Mouse (Mus musculus): ENCODE data around the gene Ttc21a.

The Ttc21a gene

DNA sequence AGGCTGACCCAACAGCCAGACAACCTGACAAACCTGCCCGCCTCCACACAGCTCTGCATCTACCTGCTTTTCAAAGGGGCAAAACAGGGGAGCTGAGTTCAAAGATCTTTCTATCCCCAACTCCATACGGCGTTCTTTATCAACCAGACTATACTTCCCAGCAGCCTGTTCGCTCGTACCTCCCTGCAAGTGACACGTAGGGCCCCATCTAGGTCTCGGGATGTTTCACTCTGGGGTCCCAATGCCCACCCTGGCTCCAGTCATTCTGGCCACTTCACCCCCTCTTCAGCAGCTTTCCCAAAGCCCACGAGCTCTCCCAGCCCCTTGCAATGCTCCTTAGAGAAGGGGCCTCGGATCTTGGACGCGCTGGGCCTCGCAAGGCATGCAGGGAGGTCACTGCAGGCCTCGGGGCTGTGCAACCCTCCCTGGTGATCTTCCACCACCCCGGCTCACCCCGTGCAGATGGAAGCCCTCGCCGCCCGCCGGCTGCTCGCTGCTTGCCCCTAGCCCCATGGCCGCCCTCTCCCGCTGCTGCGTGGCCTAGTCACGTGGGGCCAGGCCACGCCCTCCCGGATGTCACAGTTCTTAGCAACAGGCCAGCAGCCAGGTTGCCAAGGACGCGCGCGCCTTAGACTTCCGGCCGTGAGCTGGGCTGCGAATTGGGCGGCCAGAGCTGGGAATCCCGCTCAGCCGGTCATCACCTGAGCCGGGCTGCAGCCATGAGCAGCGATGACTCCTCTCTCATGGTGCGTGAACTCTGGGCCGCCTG lies at the start of gene Ttc21a, which contains the start of gene Gorasp1:
Gene Ttc21a (plus strand): TSS at position 602 of the 769 bp plus-strand sequence.
Gene Gorasp1 (minus strand): TSS at position 561 of the 769 bp plus-strand sequence.
- peak; percentile 95 for DNase-seq (ENCODE audit: extremely low spot score, low spot score)

DNA sequence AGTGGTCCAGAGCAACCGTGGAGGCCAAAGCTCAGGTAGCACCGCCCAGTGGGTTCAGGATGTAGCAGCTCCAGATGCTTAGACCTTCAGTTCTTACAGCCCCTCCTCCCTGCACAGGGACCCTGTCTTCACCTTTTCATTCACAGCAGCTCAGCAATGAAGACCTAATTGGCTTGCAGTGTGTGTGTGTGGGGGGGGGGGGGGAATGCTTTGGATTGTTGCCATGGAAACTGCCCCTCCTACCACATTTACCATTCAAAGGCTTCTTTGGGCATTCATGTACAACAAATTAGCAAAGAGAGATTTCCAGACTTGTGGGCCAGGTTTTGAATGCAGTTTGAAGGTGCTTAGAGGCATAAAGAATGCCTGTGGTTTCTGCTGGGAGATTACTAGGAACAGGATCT lies 48.6 kb upstream of the Ttc21a start:
- no peak for DNase-seq (ENCODE audit: extremely low spot score, low spot score)

DNA sequence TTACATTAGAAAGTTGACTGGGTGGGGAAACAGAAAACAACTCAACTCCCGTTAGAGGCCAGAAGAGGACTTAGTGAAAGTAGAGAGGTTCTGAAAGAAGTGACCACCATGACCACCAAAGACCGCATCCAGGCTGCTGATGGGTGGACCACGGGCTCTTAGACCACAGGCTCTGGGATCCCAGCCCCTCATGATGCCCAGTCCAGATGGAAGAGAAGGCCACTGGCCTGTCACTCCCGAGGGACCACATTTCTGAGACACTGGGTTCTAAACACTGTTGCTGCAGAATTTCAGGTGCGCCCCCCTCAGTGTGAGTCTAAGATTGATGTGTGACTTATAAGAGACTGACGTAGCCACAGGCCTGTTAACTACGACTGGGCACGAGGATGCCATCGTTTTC lies 48.0 kb upstream of the Ttc21a start:
- DNase-seq (ENCODE audit: extremely low spot score, low spot score), result no peak

DNA sequence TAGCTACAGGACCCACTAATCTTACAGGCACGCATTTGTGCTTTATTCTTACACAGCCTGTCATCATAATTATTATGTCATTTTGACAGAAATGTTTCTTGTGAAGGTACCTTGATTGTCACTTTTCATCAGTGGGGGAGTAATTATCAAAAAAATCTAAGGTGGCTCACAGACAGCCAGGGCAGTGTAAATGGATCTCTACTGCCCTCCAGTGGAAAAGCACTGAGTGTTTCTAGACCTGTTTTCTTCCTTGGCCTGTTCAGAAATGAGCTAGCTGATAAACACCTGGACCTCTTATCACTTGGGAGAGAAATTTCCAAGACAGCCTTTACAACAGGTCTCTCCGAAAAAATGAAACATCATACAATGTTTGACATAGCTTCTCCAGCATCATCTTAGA lies 46.7 kb upstream of the Ttc21a start:
- DNase-seq (ENCODE audit: extremely low spot score, low spot score), result peak; percentile 18

DNA sequence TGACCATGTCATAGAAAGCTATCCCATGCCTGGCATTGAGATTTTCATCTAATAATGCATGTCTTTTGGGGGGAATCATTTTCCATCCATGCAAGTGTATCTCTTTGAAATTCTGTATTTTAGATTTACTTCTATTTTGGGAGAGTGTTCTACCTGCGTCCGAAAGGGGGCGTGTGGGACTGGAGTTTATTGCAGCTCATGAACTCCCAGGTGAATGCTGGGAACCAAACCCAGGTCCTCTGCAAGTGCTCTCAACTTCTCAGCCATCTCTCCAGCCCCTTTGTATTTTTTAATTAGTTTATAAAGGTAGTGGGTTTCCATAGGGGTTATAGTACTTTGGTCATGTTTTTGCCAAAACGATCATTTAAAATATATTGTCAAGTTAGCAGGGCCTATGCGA lies 43.5 kb upstream of the Ttc21a start:
- no peak for DNase-seq (ENCODE audit: extremely low spot score, low spot score)

DNA sequence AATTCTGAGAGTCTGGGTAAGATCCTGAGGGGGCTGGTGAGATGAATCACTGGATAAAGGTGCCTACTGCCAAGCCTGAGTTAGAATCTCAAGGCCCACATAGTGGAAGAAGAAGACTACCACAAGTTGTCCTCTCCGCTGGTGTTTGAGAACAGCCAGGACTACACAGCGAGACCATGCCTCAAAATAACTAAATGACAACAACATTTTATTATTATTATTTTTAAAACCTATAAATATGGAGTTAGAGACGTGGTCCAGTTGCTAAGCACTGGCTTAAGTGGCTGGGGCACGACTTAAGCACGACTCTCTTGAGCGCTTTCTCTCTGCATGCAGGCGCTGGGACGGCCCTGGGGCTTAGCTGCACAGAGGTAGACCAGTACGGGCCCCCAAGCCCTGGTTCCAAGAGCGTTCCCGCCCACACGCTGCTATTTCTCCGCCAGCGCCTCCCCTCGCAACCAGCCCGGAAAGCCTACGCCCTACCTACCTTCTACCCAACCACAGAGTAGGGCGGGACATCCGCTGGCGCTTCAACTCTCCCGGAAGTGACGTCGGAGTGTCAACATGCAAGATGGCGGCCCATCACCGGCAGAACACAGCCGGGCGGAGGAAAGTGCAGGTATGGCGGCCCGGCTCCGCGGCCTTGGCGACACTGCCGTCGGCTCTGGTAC lies 42.9 kb upstream of the Ttc21a start, which contains the start of gene Wdr48:
Gene Wdr48 (plus strand): TSS at position 540 of the 671 bp plus-strand sequence.
- DNase-seq (ENCODE audit: extremely low spot score, low spot score), result peak; percentile 99

DNA sequence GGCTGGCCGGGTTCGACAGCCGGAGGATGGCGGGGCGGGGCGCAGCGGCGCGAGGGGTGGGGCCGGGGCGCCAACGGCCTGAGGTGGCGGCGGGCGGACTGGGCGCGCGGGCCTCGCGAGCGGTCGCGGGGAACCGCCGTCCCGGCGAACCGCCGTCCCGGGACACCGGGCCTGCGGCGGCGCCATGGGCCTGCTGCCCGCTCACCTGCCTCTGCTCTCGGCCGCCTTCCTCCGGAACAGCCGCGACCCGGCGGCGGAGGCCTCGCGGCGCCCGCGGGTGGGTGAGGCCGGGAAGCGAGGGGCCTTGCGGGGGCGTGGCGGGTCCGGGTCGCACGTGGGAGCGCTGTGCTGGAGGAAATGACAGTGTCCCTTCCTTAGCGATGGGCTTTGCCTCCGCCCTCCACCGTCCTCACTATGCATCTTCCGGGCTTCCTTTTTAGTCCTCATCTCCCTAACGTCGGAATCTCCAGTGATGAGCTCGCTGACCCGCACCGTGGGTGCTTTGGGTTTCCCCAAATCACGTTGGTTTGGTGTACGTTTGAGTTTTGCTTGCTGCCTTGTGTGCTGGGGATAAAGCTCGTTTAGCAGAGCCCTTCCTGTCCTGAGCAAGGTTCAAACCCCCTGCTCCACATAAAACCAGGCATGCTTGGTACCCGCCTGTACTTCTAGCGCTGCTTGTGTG lies 42.2 kb upstream of the Ttc21a start:
- no peak for DNase-seq (ENCODE audit: extremely low spot score, low spot score)

DNA sequence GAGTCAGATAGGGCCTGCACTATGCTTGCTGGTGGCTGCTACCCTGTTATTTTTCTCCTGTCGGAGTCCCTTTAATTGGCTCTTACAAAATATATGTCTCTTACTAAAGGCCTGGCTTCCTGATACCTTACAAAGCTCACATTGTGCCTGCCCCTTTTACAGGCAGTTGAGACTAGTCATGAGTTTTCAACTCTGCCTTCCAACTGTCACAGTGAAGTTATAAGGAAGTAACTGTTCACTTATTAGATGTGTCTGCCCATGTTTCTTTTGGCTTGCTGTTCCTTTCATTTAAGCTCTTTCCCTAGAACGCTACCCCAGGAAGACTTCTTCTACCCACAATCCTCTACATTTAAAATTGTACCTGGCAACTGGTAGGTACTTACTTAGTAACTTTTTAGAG lies 38.0 kb upstream of the Ttc21a start:
- no peak for DNase-seq (ENCODE audit: extremely low spot score, low spot score)

DNA sequence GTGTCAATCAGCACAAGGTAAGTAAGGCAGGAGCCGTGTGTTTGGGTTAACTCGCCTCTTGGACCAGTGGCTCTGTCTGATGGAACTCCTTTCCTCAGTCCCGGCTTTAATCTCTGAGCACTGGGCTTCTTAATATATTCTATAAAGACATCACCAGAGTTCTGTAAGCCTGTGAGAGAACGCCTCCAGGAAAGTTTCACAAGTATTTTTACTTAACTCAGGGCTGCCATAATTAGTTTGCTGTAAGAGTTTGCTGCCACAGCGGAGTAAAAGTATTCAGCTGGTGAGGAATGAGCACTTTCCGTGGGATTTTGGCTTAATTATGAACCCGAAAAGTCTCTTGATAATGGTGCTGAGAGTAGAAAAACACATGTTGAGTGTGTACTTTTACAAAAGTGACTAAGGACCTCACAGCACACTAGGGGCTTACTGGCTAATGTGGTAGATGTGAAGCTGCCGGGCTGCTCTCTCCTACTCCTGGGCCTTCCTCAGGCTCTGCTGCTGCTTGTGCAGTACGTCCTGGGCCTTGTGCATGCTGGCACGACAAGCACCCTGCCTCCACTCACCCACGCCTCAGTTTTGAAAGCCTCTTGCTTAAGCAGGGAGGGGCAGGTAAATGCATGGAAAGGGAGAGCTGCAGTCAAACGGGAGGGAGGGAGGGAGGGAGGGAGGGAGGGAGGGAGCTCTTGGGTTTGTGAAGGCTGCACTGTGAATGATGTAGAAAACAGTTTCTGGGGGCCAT lies 34.8 kb upstream of the Ttc21a start:
- DNase-seq (ENCODE audit: extremely low spot score, low spot score), result no peak

DNA sequence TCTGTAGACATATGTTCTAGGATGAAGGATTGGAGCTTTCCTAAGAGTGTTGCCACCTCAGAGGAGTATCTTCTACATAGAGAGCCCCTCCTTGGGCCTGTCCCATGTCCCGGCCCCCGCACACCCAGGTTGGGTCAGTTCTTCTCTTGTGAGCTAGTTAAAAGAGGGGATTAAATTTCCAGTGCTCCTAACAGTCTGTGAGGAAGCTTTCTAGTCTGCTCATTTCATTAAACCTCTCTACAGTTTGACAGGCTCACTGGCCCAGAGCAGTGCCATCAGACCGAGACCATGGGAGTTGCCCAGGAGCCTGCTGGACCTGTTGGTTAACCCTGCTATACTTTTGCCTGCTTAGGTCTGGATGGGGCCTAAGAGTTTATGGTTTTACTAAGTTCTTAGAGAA lies 28.7 kb upstream of the Ttc21a start:
- no peak for DNase-seq (ENCODE audit: extremely low spot score, low spot score)

DNA sequence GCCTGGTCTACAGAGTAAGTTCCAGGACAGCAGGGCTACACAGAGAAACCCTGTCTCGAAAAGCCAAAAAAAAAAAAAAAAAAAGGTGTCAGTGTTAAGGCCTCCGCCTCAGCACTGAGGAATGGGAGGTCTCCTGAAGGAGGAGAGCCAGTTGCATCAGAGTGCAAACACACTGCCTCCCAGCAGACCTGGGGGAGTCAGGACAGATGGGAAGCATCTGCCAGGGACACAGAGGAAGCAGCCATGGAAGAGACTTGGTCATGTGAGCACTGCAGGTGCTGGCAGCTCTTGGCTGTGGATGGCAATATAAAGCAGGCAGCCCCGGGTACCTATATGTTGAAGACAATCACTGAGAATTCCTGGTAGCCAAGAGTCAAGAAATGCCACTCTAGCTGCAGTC lies 27.5 kb upstream of the Ttc21a start:
- DNase-seq (ENCODE audit: extremely low spot score, low spot score), result no peak

DNA sequence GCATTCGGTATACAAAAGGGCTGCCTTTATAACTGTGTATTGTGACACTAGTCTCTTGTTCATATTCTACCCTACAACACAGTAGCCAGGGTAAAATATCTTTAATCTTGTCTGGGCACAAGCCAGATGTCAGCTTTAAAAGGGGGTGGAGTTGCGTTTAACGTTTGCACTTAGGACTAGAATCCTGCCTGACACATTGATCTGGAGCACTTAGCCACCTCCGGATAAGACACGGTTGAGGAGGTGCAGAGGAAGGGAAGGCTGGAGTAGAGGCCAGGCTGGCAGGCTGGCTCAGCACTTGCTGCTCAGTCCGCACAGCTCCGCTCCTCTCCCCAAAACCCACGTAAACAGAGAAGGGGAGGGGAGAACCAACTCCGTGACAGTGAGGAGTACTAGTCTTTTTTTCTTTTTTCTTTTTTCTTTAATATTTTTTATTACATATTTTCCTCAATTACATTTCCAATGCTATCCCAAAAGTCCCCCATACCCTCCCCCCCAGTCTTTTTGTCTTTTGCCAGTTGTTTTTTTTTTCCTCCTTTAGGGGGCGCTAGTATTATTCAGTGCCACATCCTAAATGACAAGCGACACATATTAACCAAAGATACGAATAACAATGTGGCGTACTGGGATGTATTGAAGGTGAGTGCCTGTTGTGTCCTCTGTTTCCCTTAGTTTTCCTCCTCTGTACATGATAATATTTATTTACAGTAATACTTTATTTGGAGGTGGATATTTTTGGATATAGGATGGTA lies 24.1 kb upstream of the Ttc21a start:
- DNase-seq (ENCODE audit: extremely low spot score, low spot score), result no peak

DNA sequence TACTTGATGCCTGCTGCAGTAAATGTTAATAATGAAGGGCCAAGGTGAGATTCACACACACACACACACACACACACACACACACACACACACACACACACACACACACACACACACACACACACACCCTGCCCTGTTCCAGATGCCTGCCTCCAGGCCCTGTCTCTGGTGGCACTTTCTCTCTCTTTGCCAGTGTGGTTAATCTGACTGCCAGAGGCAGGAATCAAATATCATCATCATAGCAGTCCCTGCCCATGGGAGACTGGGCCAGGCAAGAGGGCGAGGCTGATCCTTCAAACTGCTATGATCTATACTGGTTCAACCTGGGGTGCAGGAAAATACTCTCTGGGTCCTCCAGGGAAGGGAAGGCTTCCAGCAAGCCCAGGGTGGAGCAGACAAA lies 17.5 kb upstream of the Ttc21a start:
- DNase-seq (ENCODE audit: extremely low spot score, low spot score), result no peak

DNA sequence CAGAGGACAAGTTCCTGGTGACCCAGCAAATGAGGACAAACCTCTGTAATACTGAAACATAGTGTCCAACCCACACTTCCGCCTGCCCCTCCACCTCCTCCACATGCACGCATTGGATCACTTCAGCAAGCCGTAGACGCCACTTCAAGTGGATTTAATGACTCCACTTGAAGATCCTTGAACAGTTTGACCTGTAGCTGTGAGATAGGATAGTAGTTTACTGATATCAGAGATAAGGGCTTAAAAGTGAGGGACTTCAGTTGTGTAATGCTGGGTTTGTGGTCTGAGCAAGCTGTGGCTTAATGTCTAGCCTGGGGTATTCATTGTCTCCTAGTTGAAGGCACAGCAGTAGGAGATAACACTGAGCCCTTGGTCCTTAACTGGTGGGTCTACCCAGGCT lies 13.9 kb upstream of the Ttc21a start:
- DNase-seq (ENCODE audit: extremely low spot score, low spot score), result no peak

DNA sequence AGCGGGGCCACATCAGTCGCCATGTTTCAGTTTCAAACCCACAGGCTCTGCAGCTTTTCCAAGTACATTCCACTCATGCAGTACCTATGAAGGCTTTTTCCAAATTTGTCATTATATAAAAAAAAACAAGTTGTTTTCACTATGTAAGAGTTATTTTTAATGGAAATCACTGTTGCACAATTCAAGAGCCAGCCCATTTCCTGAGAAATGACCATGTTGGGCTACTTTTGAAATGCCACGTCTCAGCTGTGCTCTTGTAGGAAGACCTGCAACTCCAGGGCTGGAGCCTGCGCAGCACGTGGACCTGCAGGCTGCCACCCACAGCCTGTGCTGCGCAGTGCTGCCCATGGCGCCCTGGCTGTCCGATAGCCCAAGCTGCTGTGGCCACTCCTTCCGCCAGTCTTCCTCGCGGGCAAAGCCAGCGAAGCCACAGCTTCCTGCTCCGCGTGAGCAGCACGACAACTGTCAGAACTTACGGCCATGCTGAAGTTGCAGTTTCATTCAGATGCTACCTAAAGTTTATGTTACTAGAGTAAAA lies 12.2 kb upstream of the Ttc21a start:
- DNase-seq (ENCODE audit: extremely low spot score, low spot score), result no peak

DNA sequence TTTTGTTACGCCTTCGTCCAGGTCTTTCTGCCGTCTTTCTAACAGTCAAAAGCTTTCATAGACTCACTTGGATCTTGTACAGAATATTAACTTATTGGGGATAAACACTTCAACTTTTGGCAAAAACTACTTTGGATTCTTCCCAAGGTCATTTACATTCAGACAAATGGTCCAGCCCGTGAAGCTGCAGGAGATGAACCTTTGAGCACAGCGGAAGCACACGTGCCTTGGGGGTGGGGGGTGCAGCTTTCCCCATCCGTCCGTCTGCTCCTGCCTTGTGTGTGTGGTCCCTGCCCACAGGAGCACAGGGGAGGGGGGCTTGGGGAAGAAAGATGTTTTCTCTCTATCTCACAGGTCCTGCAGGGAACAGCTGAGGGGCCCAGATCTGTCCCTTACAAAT lies 11.7 kb upstream of the Ttc21a start:
- no peak for DNase-seq (ENCODE audit: extremely low spot score, low spot score)

DNA sequence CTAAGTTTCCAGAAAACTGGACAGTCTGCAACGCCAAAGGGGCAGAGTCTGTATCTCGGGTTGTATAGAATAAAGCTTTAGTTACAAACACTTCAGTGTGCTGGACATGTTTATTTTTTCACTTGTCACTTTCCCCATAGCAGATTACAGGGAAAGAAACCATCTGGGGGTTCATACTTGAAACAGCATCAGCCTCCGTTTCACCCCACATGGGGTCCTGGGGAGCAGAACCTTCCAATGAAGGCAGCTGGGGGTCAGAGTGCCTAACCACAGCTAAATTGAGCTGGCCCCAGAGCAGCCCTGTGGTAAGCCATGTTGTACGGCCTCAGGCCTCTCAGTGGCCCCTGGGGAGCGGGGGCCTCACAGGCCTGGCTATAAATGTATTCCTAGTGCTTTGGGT lies 10.9 kb upstream of the Ttc21a start:
- DNase-seq (ENCODE audit: extremely low spot score, low spot score), result no peak

DNA sequence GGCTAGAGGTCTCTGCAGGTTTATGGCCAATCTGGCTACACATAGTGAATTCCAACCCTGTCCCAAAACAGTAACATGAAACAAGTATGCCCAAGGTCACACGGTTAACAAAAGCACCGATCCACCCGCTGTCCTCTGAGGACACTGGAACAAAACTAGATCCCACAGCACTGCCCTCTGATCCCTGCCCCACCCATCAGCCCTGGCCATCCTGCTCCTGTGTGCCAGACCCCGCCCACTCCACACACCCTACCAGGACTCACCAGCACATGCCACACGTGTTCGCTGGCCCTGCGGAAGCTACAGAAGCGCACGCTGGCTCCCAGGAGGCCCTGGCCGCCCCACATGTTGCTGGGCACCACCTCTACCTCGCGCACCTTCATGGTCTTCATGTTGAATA lies 5.0 kb upstream of the Ttc21a start:
- DNase-seq (ENCODE audit: extremely low spot score, low spot score), result no peak

DNA sequence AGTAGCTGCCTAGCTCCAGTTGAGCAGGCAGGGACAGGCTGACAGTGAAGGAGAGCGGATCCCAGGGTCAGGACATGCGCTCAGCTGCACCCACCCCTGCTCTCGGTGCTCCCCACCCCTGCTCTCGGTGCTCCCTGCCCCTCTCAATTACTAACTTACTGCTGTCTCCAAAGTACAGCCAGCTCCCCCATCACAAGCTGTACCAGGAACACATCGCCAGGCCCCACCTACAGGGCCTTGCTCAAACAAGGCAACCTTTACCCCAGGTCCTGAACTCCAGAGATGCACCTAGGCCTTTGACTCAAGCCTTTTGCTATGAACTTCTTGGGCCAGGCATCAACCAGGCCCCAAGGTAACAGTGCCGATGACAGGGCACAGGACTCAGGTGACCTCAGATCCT lies 3.7 kb upstream of the Ttc21a start:
- no peak for DNase-seq (ENCODE audit: extremely low spot score, low spot score)

DNA sequence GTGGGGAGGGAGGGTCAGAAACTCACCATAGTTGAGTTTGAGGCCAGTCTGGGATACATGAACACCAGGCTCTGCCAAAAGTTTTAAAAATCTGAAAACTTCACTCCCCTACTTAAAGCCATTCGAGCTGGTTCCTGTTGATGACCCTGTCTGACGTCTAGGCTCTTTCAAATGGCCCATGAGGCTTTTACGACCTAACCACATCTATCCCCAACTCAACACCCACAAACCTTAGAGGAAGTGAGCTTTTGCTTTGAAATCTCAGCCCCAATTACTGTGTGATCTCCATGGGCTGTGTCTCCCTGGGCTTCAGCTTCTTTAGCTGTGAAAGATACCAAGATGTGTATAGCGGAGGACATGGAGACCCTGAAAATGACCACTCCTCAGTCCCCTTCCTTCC lies 1.1 kb downstream of the Ttc21a start:
- no peak for DNase-seq (ENCODE audit: extremely low spot score, low spot score)

DNA sequence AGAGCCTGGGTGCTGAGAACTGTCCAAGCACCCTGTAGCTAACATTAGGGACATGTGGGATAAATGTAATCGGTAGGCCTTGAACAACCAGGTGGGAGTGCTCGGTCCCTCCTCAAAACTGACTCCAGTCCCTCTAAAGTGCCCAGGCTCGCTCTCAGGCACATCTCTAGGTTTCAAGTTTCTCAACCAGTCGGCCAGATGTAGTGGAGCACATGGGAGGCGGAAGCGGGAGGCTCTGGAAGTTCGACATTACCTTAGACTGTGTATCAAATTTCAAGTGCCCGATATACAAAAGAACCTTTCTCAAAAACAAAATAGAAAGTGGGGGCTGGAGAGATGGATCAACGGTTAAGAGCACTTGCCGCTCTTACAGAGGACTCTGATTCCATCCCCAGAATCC lies 2.2 kb downstream of the Ttc21a start:
- DNase-seq (ENCODE audit: extremely low spot score, low spot score), result no peak
